Mouse (Mus musculus) heart, embryonic 11.5 days (tissue): ENCODE measurements around the gene Spata2l. TPM values are rescaled to one million over a fixed set of nuclear protein-coding genes. Genes with fewer than 3 reads are reported as not detected.

ENCODE experiments used
- ATAC-seq: fragments of 200-750 bp; cut with Nextera tagmentation; replicated peaks from 2 replicates; pipeline ENCODE4 v1.8.0; 2017; ENCODE audit warnings: moderate library complexity; ENCODE audit not compliant: insufficient number of reproducible peaks, low FRiP score, low TSS enrichment
- H3K27ac ChIP-seq: fragments of 300-500 bp; sonication (generic); 2 replicates; pipeline ENCODE4 v1.5.1; 2014; ENCODE audit warnings: mild to moderate bottlenecking, low read depth, low read length
- H3K27me3 ChIP-seq: fragments of 300-500 bp; sonication (generic); 2 replicates; pipeline ENCODE4 v1.6.1; 2014; ENCODE audit warnings: mild to moderate bottlenecking, low read length, mixed read lengths; ENCODE audit not compliant: control insufficient read depth, insufficient read depth
- H3K36me3 ChIP-seq: fragments of 300-500 bp; sonication (generic); 2 replicates; pipeline ENCODE4 v1.6.1; 2014; ENCODE audit warnings: mild to moderate bottlenecking, low read length, moderate library complexity, mixed read lengths; ENCODE audit not compliant: control insufficient read depth, insufficient read depth
- H3K4me1 ChIP-seq: fragments of 300-500 bp; sonication (generic); 2 replicates; pipeline ENCODE4 v1.6.1; 2014; ENCODE audit warnings: low read length; ENCODE audit not compliant: control insufficient read depth, insufficient read depth
- H3K4me2 ChIP-seq: fragments of 300-500 bp; sonication (generic); 2 replicates; pipeline ENCODE4 v1.6.1; 2014; ENCODE audit warnings: mild to moderate bottlenecking, moderate library complexity
- H3K4me3 ChIP-seq: fragments of 300-500 bp; sonication (generic); 2 replicates; pipeline ENCODE4 v1.5.1; 2014; ENCODE audit warnings: low read depth, low read length
- H3K9ac ChIP-seq: fragments of 300-500 bp; sonication (generic); 2 replicates; pipeline ENCODE4 v1.6.1; 2014; ENCODE audit warnings: mild to moderate bottlenecking, low read depth, low read length, moderate library complexity
- H3K9me3 ChIP-seq: fragments of 300-500 bp; sonication (generic); replicated peaks from 2 replicates; pipeline ENCODE4 v1.6.1; 2016; ENCODE audit warnings: low read length; ENCODE audit not compliant: control insufficient read depth
- WGBS: fragments of 180-500 bp; shearing (Covaris S2); extraction: QIAGEN DNeasy Blood & Tissue Kit; methylation state at CpG from one replicate; pipeline ENCODE4 v1.1.7; 2014; ENCODE audit not compliant: insufficient replicate concordance; 5-methylcytosine and 5-hydroxymethylcytosine counted together
- polyA plus RNA-seq: library from polyadenylated mRNA; unstranded; fragments of >200 nt; fragmentation: Nextera tagmentation; extraction: Ambion mirVana; gene quantifications from 2 replicates; pipeline ENCODE4 v1.2.1, GENCODE M21; 2014

Gene Spata2l
- polyA plus RNA-seq, 1 experiment from 2014 or later, result 1.6 TPM

- Histone ChIP-seq H3K4me1 (peaks cover 10% of the 10 kb centered on the region; the same call in 1 of the 2 replicates), H3K9me3 (no peaks in the 10 kb centered on the region), H3K27ac (no peak within 1 kb of the TSS; the same call in 1 of the 2 replicates), H3K4me3 (no peak within 1 kb of the TSS), H3K27me3 (no peaks in the 10 kb centered on the region), H3K9ac (0 out of 2 replicates have a peak within 1 kb of the TSS, but pooled peaks have one; percentile 22), H3K36me3 (no peaks in the 10 kb centered on the region), H3K4me2 (no peak within 1 kb of the TSS)
- no peak for ATAC-seq
- WGBS, result 29% methylated on average over 19 of the region's 19 CpGs
These were observed 50.2 kb downstream of the Spata2l start, which contains the start of gene Dpep1 for GRCm38 (mm10) chr8:123185566-123186409. Dpep1 (plus strand) TSS chr8:123186242.

GRCm38 (mm10) chr8:123181391-123181790 lies 54.6 kb downstream of the Spata2l start:
- Histone ChIP-seq H3K9me3 (peaks cover 3% of the 10 kb centered on the region; the same call in 1 of the 2 replicates), H3K9ac (no peak overlapping the region), H3K27ac (no peak overlapping the region), H3K36me3 (no peaks in the 10 kb centered on the region), H3K4me3 (no peak overlapping the region), H3K4me2 (no peak overlapping the region), H3K27me3 (no peaks in the 10 kb centered on the region), H3K4me1 (peaks cover 10% of the 10 kb centered on the region; the same call in 1 of the 2 replicates)
- 55% methylated on average over 3 of the region's 3 CpGs for WGBS
- no peak for ATAC-seq

Other genes with a start within 250 kb of the Spata2l start
- 49.5 and 51.3 TPM in 2 replicates for gene Ankrd11, start 194.0 kb downstream of the Spata2l start, polyA plus RNA-seq
- gene Spg7, start 173.3 kb downstream of the Spata2l start, polyA plus RNA-seq, result 48.7 and 49.4 TPM in 2 replicates
- 1,217 and 1,331 TPM in 2 replicates for gene Rpl13, start 133.9 kb downstream of the Spata2l start, polyA plus RNA-seq
- 0.27 and 0.31 TPM in 2 replicates for gene Cpne7, start 118.9 kb downstream of the Spata2l start, polyA plus RNA-seq
- 6.6 and 8.1 TPM in 2 replicates for gene Sult5a1, start 77.9 kb downstream of the Spata2l start, polyA plus RNA-seq
- gene Dpep1, start 50.0 kb downstream of the Spata2l start, polyA plus RNA-seq, result 1.0 and 1.3 TPM in 2 replicates
- gene Chmp1a, start 23.5 kb downstream of the Spata2l start, polyA plus RNA-seq, result 63.1 and 74.1 TPM in 2 replicates
- 3.4 and 5.0 TPM in 2 replicates for gene Spata33, start 23.4 kb downstream of the Spata2l start, polyA plus RNA-seq
- gene Cdk10, start 11.4 kb downstream of the Spata2l start, polyA plus RNA-seq, result 22.6 and 24.2 TPM in 2 replicates
- 11.7 and 12.1 TPM in 2 replicates for gene Zfp276, start 18.0 kb upstream of the Spata2l start, polyA plus RNA-seq
- 16.8 and 19.8 TPM in 2 replicates for gene Vps9d1, start 18.1 kb upstream of the Spata2l start, polyA plus RNA-seq
- 22.8 and 27.7 TPM in 2 replicates for gene Fanca, start 82.3 kb upstream of the Spata2l start, polyA plus RNA-seq
- gene Spire2, start 96.5 kb upstream of the Spata2l start, polyA plus RNA-seq, result 2.9 and 3.0 TPM in 2 replicates
- 148 and 165 TPM in 2 replicates for gene Tcf25, start 137.5 kb upstream of the Spata2l start, polyA plus RNA-seq
- 0.06 TPM in 1 of 2 replicates, not detected in the other for gene Mc1r, start 170.9 kb upstream of the Spata2l start, polyA plus RNA-seq
- 13.6 and 13.8 TPM in 2 replicates for gene Tubb3, start 175.2 kb upstream of the Spata2l start, polyA plus RNA-seq
- 32.2 and 36.1 TPM in 2 replicates for gene Def8, start 187.3 kb upstream of the Spata2l start, polyA plus RNA-seq
- gene Afg3l1, start 241.7 kb upstream of the Spata2l start, polyA plus RNA-seq, result 29.8 and 32.9 TPM in 2 replicates